Mouse (Mus musculus) heart, embryonic 11.5 days (tissue): ENCODE measurements around the gene Cpt2. TPM values are rescaled to one million over a fixed set of nuclear protein-coding genes. Genes with fewer than 3 reads are reported as not detected.
A peak's percentile ranks its signal among the peaks of the same experiment; 100 is the strongest.

Experiments used
- ATAC-seq: fragments of 200-750 bp; cut with Nextera tagmentation; replicated peaks from 2 replicates; pipeline ENCODE4 v1.8.0; 2017; ENCODE audit warnings: moderate library complexity; ENCODE audit not compliant: insufficient number of reproducible peaks, low FRiP score, low TSS enrichment
- H3K27ac ChIP-seq: fragments of 300-500 bp; sonication (generic); 2 replicates; pipeline ENCODE4 v1.5.1; 2014; ENCODE audit warnings: mild to moderate bottlenecking, low read depth, low read length
- H3K27me3 ChIP-seq: fragments of 300-500 bp; sonication (generic); 2 replicates; pipeline ENCODE4 v1.6.1; 2014; ENCODE audit warnings: mild to moderate bottlenecking, low read length, mixed read lengths; ENCODE audit not compliant: control insufficient read depth, insufficient read depth
- H3K36me3 ChIP-seq: fragments of 300-500 bp; sonication (generic); 2 replicates; pipeline ENCODE4 v1.6.1; 2014; ENCODE audit warnings: mild to moderate bottlenecking, low read length, moderate library complexity, mixed read lengths; ENCODE audit not compliant: control insufficient read depth, insufficient read depth
- H3K4me1 ChIP-seq: fragments of 300-500 bp; sonication (generic); 2 replicates; pipeline ENCODE4 v1.6.1; 2014; ENCODE audit warnings: low read length; ENCODE audit not compliant: control insufficient read depth, insufficient read depth
- H3K4me2 ChIP-seq: fragments of 300-500 bp; sonication (generic); 2 replicates; pipeline ENCODE4 v1.6.1; 2014; ENCODE audit warnings: mild to moderate bottlenecking, moderate library complexity
- H3K4me3 ChIP-seq: fragments of 300-500 bp; sonication (generic); 2 replicates; pipeline ENCODE4 v1.5.1; 2014; ENCODE audit warnings: low read depth, low read length
- H3K9ac ChIP-seq: fragments of 300-500 bp; sonication (generic); 2 replicates; pipeline ENCODE4 v1.6.1; 2014; ENCODE audit warnings: mild to moderate bottlenecking, low read depth, low read length, moderate library complexity
- H3K9me3 ChIP-seq: fragments of 300-500 bp; sonication (generic); replicated peaks from 2 replicates; pipeline ENCODE4 v1.6.1; 2016; ENCODE audit warnings: low read length; ENCODE audit not compliant: control insufficient read depth
- WGBS: fragments of 180-500 bp; shearing (Covaris S2); extraction: QIAGEN DNeasy Blood & Tissue Kit; methylation state at CpG from one replicate; pipeline ENCODE4 v1.1.7; 2014; ENCODE audit not compliant: insufficient replicate concordance; 5-methylcytosine and 5-hydroxymethylcytosine counted together
- polyA plus RNA-seq: library from polyadenylated mRNA; unstranded; fragments of >200 nt; fragmentation: Nextera tagmentation; extraction: Ambion mirVana; gene quantifications from 2 replicates; pipeline ENCODE4 v1.2.1, GENCODE M21; 2014

Gene Cpt2
- polyA plus RNA-seq, 1 experiment from 2014 or later, result 58.2 TPM

DNA sequence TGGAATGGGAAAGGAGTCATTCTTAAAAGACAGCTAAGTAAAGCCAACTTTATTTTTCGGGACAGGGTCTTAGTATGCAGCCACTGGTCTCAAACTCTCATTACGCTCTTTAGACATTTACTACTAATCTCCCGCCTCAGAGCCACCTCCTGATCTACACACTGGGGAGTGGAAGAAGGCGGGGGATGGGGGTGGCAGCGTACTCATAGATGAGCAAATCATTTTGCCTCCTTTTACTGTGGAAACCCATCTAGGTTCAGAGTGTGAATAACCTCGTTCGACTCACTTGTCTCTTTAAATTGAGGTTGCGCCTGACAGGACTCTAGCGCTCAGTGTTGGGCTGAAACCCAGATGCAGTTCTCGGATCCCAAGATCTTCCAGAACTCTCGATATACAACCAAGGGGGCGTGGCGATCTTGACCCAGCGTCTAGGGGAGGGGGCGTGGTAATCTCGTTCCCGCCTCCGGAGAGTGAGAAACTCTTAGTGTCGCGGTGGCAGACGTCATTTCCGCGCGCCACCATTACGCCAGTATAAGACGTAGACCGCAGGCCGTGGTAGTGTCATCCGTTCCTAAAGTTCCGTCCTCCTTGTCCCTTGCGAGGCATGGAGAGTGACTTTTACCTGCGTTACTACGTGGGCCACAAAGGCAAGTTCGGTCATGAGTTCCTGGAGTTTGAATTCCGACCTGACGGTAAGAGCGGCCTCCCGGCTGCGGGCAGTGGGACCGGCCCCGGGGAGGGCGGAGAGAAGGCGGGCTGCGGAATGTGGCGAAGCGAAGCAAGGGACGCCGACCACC is 44.0 kb downstream of the Cpt2 start, which contains the start of gene Magoh:
Magoh (plus strand) TSS at position 502 of the 797 bp plus-strand sequence.
- Histone ChIP-seq H3K9ac (peak within 1 kb of the TSS; percentile 93), H3K4me1 (peaks cover 5% of the 10 kb centered on the region; the same call in 1 of the 2 replicates), H3K4me3 (peak within 1 kb of the TSS; percentile 95), H3K9me3 (no peaks in the 10 kb centered on the region), H3K36me3 (peaks cover 14% of the 10 kb centered on the region), H3K4me2 (peak within 1 kb of the TSS; percentile 92), H3K27ac (peak within 1 kb of the TSS; percentile 64), H3K27me3 (no peaks in the 10 kb centered on the region)
- ATAC-seq, result peak; percentile 93
- 3% methylated on average over 48 of the region's 48 CpGs for WGBS

DNA sequence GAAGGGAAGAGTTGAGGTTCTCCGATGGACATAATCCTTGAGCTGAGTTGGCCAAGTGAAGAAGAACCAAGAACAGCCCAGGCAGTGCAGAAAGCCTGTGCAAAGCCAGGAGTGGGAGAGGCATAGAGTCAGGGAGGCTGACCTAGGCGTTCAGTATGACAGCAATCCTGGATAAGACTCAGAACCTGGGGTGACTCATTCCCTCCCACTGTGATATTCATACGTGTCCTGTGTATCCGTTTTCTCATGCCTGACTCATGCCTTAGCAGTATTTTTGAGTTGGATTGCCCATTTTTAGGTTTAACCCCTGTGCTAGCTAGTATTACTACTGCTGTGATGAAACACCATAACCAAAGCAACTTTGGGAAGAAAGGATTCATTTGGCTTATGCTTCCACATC is 58.5 kb downstream of the Cpt2 start:
- no peak for ATAC-seq
- 74% methylated on average over 4 of the region's 4 CpGs for WGBS

DNA sequence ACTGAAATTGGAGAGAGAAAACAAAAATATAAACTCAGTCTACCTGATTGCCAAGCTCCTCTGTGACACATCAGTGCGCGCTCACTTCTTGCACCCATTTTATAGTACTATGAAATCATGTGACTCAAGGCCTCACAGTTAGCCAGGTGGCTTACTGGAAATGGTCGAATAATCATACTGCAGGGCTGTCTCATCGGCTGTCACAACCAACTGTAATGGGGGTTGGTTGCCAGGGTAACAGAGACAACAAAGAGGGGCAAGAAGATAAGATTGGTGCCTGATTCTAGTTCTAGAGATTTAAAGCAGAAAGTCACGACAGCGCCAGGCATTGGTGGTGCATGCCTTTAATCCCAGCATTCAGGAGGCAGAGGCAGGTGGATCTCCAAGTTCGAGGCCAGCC is 64.4 kb downstream of the Cpt2 start:
- H3K27me3 ChIP-seq, result 0 out of 2 replicates have a peak, but pooled peaks cover 3% of the 10 kb centered on the region
- H3K4me1 ChIP-seq, result no peaks in the 10 kb centered on the region
- H3K9ac ChIP-seq, result no peak overlapping the region
- H3K9me3 ChIP-seq, result no peaks in the 10 kb centered on the region
- 80% methylated on average over 7 of the region's 7 CpGs for WGBS
- no peak for ATAC-seq
- H3K27ac ChIP-seq, result no peak overlapping the region
- no peaks in the 10 kb centered on the region for H3K36me3 ChIP-seq
- H3K4me3 ChIP-seq, result no peak overlapping the region
- H3K4me2 ChIP-seq, result no peak overlapping the region

More for the DNA sequence above, 58.5 kb downstream of the Cpt2 start:
- Histone ChIP-seq H3K4me1 (no peaks in the 10 kb centered on the region), H3K36me3 (no peaks in the 10 kb centered on the region), H3K9me3 (no peaks in the 10 kb centered on the region), H3K27me3 (no peaks in the 10 kb centered on the region), H3K9ac (no peak overlapping the region), H3K27ac (no peak overlapping the region), H3K4me2 (no peak overlapping the region), H3K4me3 (no peak overlapping the region)

DNA sequence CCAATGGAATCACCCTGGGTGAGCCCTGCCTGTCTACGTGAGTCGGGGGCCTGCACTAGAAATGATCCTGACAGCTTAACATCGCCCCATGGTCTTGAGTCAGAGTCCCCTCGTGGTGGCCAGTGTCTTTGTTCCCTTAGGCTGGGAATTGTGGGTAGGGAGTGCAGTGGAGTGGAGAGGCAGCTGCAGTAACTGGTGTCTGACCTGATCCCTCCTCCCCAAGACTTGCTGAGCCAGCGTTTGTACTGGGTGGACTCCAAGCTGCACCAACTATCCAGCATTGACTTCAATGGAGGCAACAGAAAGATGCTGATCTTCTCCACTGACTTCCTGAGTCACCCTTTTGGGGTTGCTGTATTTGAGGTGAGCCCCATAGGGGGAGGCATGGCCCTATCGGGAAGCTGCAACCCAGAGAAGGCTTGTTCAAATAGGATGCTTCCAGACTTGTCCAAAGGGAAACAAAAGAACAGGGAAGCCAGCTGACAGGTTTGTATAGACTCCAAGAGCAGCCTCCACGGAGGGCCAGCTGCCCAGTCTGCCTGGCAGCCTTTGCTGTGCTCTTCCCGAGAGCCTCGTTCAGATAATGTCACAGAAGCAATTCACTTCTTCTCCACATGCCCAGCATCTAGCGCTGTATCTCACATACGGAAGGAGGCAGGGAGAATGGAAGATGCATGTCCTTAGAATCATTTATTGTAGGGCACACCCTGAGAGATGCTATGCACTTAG is 66.3 kb downstream of the Cpt2 start:
- Histone ChIP-seq H3K4me3 (no peak overlapping the region), H3K27me3 (0 out of 2 replicates have a peak, but pooled peaks cover 3% of the 10 kb centered on the region), H3K4me2 (no peak overlapping the region), H3K36me3 (no peaks in the 10 kb centered on the region), H3K9ac (no peak overlapping the region), H3K4me1 (no peaks in the 10 kb centered on the region), H3K27ac (no peak overlapping the region), H3K9me3 (no peaks in the 10 kb centered on the region)
- 69% methylated on average over 11 of the region's 11 CpGs for WGBS
- ATAC-seq, result no peak

Other genes starting within 250 kb of the Cpt2 start
- not detected in 2 replicates for gene Dmrtb1, start 239.4 kb downstream of the Cpt2 start, polyA plus RNA-seq
- gene Lrp8, start 121.3 kb downstream of the Cpt2 start, polyA plus RNA-seq, result 1.1 and 1.8 TPM in 2 replicates
- gene Magoh, start 43.9 kb downstream of the Cpt2 start, polyA plus RNA-seq, result 112 and 123 TPM in 2 replicates
- 104 and 106 TPM in 2 replicates for gene 0610037L13Rik, start 33.8 kb downstream of the Cpt2 start, polyA plus RNA-seq
- not detected in 2 replicates for gene Slc1a7, start 44.7 kb upstream of the Cpt2 start, polyA plus RNA-seq
- gene Podn, start 172.8 kb upstream of the Cpt2 start, polyA plus RNA-seq, result 0.39 and 0.51 TPM in 2 replicates
- gene Scp2, start 221.4 kb upstream of the Cpt2 start, polyA plus RNA-seq, result 182 and 194 TPM in 2 replicates
- 16.3 and 17.3 TPM in 2 replicates for gene Echdc2, start 241.8 kb upstream of the Cpt2 start, polyA plus RNA-seq